Mouse (Mus musculus): Measurements from ENCODE around the gene Cope.

The Cope gene

GRCm38 (mm10) chr8:70284421-70284820 lies 17.9 kb upstream of the Cope start:
- 0 out of 2 replicates have a peak overlapping the region, but pooled peaks have one; percentile 17 for H3K4me3 ChIP-seq (replicated peaks; ENCODE audit: low read length)
- peaks cover 57% of the 10 kb centered on the region for H3K4me1 ChIP-seq (replicated peaks; ENCODE audit: low read depth, low read length)
- H3K9me3 ChIP-seq (ENCODE audit: low read length), result no peaks in the 10 kb centered on the region
- peaks cover 48% of the 10 kb centered on the region for H3K36me3 ChIP-seq (ENCODE audit: insufficient read depth, low read length)
- TF ChIP-seq NANOG (IDR thresholded peaks at IDR 0.05; ENCODE audit: borderline replicate concordance, low read length) (no peak), CTCF (conservative IDR thresholded peaks at IDR 0.05; ENCODE audit: low read length) (no peak), POU5F1 (IDR thresholded peaks at IDR 0.05; ENCODE audit: borderline replicate concordance, low read length) (no peak)
- no peaks in the 10 kb centered on the region for H3K27me3 ChIP-seq (ENCODE audit: insufficient read depth, low read length)

- Histone ChIP-seq H3K4me3 (replicated peaks; ENCODE audit: low read length) (no peak overlapping the region; the same call in 1 of the 2 replicates), H3K4me1 (replicated peaks; ENCODE audit: low read depth, low read length) (peaks cover 55% of the 10 kb centered on the region), H3K36me3 (ENCODE audit: insufficient read depth, low read length) (peaks cover 55% of the 10 kb centered on the region), H3K27me3 (ENCODE audit: insufficient read depth, low read length) (no peaks in the 10 kb centered on the region), H3K9me3 (ENCODE audit: low read length) (no peaks in the 10 kb centered on the region)
- no peak for TF ChIP-seq POU5F1 (IDR thresholded peaks at IDR 0.05; ENCODE audit: borderline replicate concordance, low read length)
- TF ChIP-seq CTCF (conservative IDR thresholded peaks at IDR 0.05; ENCODE audit: low read length), result no peak
- TF ChIP-seq NANOG (IDR thresholded peaks at IDR 0.05; ENCODE audit: borderline replicate concordance, low read length), result no peak
Observed at GRCm38 (mm10) chr8:70285304-70285703, 17.0 kb upstream of the Cope start.

GRCm38 (mm10) chr8:70286737-70287136 lies 15.6 kb upstream of the Cope start:
- Histone ChIP-seq H3K27me3 (ENCODE audit: insufficient read depth, low read length) (no peaks in the 10 kb centered on the region), H3K4me1 (replicated peaks; ENCODE audit: low read depth, low read length) (peaks cover 55% of the 10 kb centered on the region), H3K4me3 (replicated peaks; ENCODE audit: low read length) (no peak overlapping the region), H3K9me3 (ENCODE audit: low read length) (no peaks in the 10 kb centered on the region), H3K36me3 (ENCODE audit: insufficient read depth, low read length) (peaks cover 69% of the 10 kb centered on the region)
- no peak for TF ChIP-seq POU5F1 (IDR thresholded peaks at IDR 0.05; ENCODE audit: borderline replicate concordance, low read length)
- peak; percentile 57 for TF ChIP-seq CTCF (conservative IDR thresholded peaks at IDR 0.05; ENCODE audit: low read length)
- no peak for TF ChIP-seq NANOG (IDR thresholded peaks at IDR 0.05; ENCODE audit: borderline replicate concordance, low read length)

GRCm38 (mm10) chr8:70293988-70294405 lies 8.3 kb upstream of the Cope start:
- peaks cover 93% of the 10 kb centered on the region for H3K36me3 ChIP-seq (ENCODE audit: insufficient read depth, low read length)
- TF ChIP-seq CTCF (conservative IDR thresholded peaks at IDR 0.05; ENCODE audit: low read length) (no peak), NANOG (IDR thresholded peaks at IDR 0.05; ENCODE audit: borderline replicate concordance, low read length) (no peak), POU5F1 (IDR thresholded peaks at IDR 0.05; ENCODE audit: borderline replicate concordance, low read length) (no peak)
- no peaks in the 10 kb centered on the region for H3K27me3 ChIP-seq (ENCODE audit: insufficient read depth, low read length)
- no peaks in the 10 kb centered on the region for H3K9me3 ChIP-seq (ENCODE audit: low read length)
- no peak overlapping the region for H3K4me3 ChIP-seq (replicated peaks; ENCODE audit: low read length)
- peaks cover 56% of the 10 kb centered on the region for H3K4me1 ChIP-seq (replicated peaks; ENCODE audit: low read depth, low read length)

DNA sequence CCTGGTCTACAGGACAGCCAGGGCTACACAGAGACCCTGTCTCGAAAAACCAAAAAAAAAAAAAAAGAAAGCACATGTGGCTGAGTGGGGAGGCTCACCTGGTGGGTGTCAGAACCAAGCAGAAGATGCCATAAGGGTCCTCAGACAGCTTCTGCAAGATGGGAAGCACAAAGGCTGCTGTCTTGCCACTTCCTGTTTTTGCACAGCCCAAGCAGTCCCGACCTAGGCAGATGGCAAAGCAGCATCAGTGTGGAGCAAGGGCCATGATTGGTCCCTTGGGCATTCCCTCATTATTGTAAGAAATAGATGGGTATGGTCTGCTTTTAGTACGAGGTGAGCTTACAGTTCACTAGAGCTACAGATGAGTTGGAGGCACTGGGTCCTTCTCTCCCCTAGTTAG lies 1.4 kb upstream of the Cope start:
- Histone ChIP-seq H3K27me3 (ENCODE audit: insufficient read depth, low read length) (no peaks in the 10 kb centered on the region), H3K36me3 (ENCODE audit: insufficient read depth, low read length) (peaks cover 73% of the 10 kb centered on the region), H3K9me3 (ENCODE audit: low read length) (no peaks in the 10 kb centered on the region), H3K4me1 (replicated peaks; ENCODE audit: low read depth, low read length) (peaks cover 37% of the 10 kb centered on the region), H3K4me3 (replicated peaks; ENCODE audit: low read length) (peak overlapping the region; percentile 99; the same call in 1 of the 2 replicates)
- TF ChIP-seq NANOG (IDR thresholded peaks at IDR 0.05; ENCODE audit: borderline replicate concordance, low read length) (no peak), POU5F1 (IDR thresholded peaks at IDR 0.05; ENCODE audit: borderline replicate concordance, low read length) (no peak)

GRCm38 (mm10) chr8:70302901-70303300 lies 583 bp downstream of the Cope start:
- H3K4me1 ChIP-seq (replicated peaks; ENCODE audit: low read depth, low read length), result peaks cover 37% of the 10 kb centered on the region
- H3K36me3 ChIP-seq (ENCODE audit: insufficient read depth, low read length), result peaks cover 73% of the 10 kb centered on the region
- TF ChIP-seq NANOG (IDR thresholded peaks at IDR 0.05; ENCODE audit: borderline replicate concordance, low read length), result no peak
- no peak for TF ChIP-seq POU5F1 (IDR thresholded peaks at IDR 0.05; ENCODE audit: borderline replicate concordance, low read length)
- no peak for TF ChIP-seq CTCF (conservative IDR thresholded peaks at IDR 0.05; ENCODE audit: low read length)
- H3K4me3 ChIP-seq (replicated peaks; ENCODE audit: low read length), result peak overlapping the region; percentile 99
- no peaks in the 10 kb centered on the region for H3K27me3 ChIP-seq (ENCODE audit: insufficient read depth, low read length)
- no peaks in the 10 kb centered on the region for H3K9me3 ChIP-seq (ENCODE audit: low read length)

DNA sequence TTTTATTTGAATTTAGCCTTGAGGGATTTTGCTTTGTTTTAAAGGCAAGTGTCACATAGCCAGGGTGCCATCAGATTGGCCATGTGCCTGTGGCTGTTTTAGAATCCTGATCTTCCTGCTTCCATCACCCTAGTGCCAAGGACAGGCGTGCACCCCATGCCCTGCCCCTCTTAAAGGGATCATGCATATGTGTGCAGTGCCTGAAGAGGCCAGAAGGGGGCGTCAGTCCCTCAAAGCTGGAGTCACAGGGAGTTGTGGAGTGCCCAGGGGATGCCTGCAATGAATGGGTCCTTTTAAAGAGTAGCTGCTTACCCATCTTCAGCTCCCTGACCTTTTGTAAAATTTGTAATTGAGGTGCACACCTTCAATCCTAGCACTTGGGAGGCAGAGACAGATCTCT lies 7.0 kb downstream of the Cope start:
- no peak overlapping the region for H3K4me3 ChIP-seq (replicated peaks; ENCODE audit: low read length)
- no peaks in the 10 kb centered on the region for H3K9me3 ChIP-seq (ENCODE audit: low read length)
- H3K27me3 ChIP-seq (ENCODE audit: insufficient read depth, low read length), result no peaks in the 10 kb centered on the region
- H3K36me3 ChIP-seq (ENCODE audit: insufficient read depth, low read length), result peaks cover 92% of the 10 kb centered on the region
- TF ChIP-seq CTCF (conservative IDR thresholded peaks at IDR 0.05; ENCODE audit: low read length) (peak; percentile 84), POU5F1 (IDR thresholded peaks at IDR 0.05; ENCODE audit: borderline replicate concordance, low read length) (no peak), NANOG (IDR thresholded peaks at IDR 0.05; ENCODE audit: borderline replicate concordance, low read length) (no peak)
- peaks cover 13% of the 10 kb centered on the region for H3K4me1 ChIP-seq (replicated peaks; ENCODE audit: low read depth, low read length)

GRCm38 (mm10) chr8:70313399-70313798 lies 11.1 kb downstream of the Cope start:
- peaks cover 51% of the 10 kb centered on the region for H3K36me3 ChIP-seq (ENCODE audit: insufficient read depth, low read length)
- no peak overlapping the region for H3K4me3 ChIP-seq (replicated peaks; ENCODE audit: low read length)
- peaks cover 26% of the 10 kb centered on the region for H3K27me3 ChIP-seq (ENCODE audit: insufficient read depth, low read length)
- TF ChIP-seq CTCF (conservative IDR thresholded peaks at IDR 0.05; ENCODE audit: low read length) (no peak), POU5F1 (IDR thresholded peaks at IDR 0.05; ENCODE audit: borderline replicate concordance, low read length) (no peak), NANOG (IDR thresholded peaks at IDR 0.05; ENCODE audit: borderline replicate concordance, low read length) (no peak)
- peaks cover 34% of the 10 kb centered on the region for H3K4me1 ChIP-seq (replicated peaks; ENCODE audit: low read depth, low read length)
- no peaks in the 10 kb centered on the region for H3K9me3 ChIP-seq (ENCODE audit: low read length)
